Mouse (Mus musculus): ENCODE measurements around the gene Megf6. TPM values are rescaled to one million over a fixed set of nuclear protein-coding genes. Genes with fewer than 3 reads are reported as not detected.

Megf6 gene
- polyA plus RNA-seq, 1 experiment from 2014 or later = 8.8 TPM

Other genes starting within 250 kb of the Megf6 start
- 50.5 and 57.8 TPM in 2 replicates for gene A430005L14Rik, start 213.5 kb upstream of the Megf6 start, polyA plus RNA-seq (2014; fragmentation: Nextera tagmentation; extraction: Ambion mirVana)
- gene Dffb, start 195.6 kb upstream of the Megf6 start, polyA plus RNA-seq (2014; fragmentation: Nextera tagmentation; extraction: Ambion mirVana) = 4.9 and 7.5 TPM in 2 replicates
- 11.4 and 14.3 TPM in 2 replicates for gene Cep104, start 195.5 kb upstream of the Megf6 start, polyA plus RNA-seq (2014; fragmentation: Nextera tagmentation; extraction: Ambion mirVana)
- 13.4 and 14.7 TPM in 2 replicates for gene Lrrc47, start 159.0 kb upstream of the Megf6 start, polyA plus RNA-seq (2014; fragmentation: Nextera tagmentation; extraction: Ambion mirVana)
- gene Smim1, start 144.5 kb upstream of the Megf6 start, polyA plus RNA-seq (2014; fragmentation: Nextera tagmentation; extraction: Ambion mirVana) = 95.7 and 104 TPM in 2 replicates
- gene Ccdc27, start 128.1 kb upstream of the Megf6 start, polyA plus RNA-seq (2014; fragmentation: Nextera tagmentation; extraction: Ambion mirVana) = not detected in 2 replicates
- gene Trp73, start 30.5 kb upstream of the Megf6 start, polyA plus RNA-seq (2014; fragmentation: Nextera tagmentation; extraction: Ambion mirVana) = not detected in 2 replicates
- gene Wrap73, start 28.4 kb upstream of the Megf6 start, polyA plus RNA-seq (2014; fragmentation: Nextera tagmentation; extraction: Ambion mirVana) = 22.1 and 26.5 TPM in 2 replicates
- 125 and 135 TPM in 2 replicates for gene Tprgl, start 10.1 kb upstream of the Megf6 start, polyA plus RNA-seq (2014; fragmentation: Nextera tagmentation; extraction: Ambion mirVana)
- gene Arhgef16, start 130.9 kb downstream of the Megf6 start, polyA plus RNA-seq (2014; fragmentation: Nextera tagmentation; extraction: Ambion mirVana) = 1.1 and 1.5 TPM in 2 replicates
- gene B230104I21Rik, start 165.4 kb downstream of the Megf6 start, polyA plus RNA-seq (2014; fragmentation: Nextera tagmentation; extraction: Ambion mirVana) = 0.24 TPM in 1 of 2 replicates, not detected in the other

Measured in heart, embryonic 11.5 days (tissue).